23 mouse cellular contexts compared by ENCODE assay signal in genomic region chr16:55190397-55190796, GRCm38 (mm10).
DNase-seq lines count a peak whose midpoint lies in the region; ATAC-seq lines count a peak whose summit lies in the region.
"Had no signal": no experiment of that assay in that cellular context is flagged by ENCODE, and none has a peak within 500 bp of the region (broad histone marks: within the 10 kb centered on the region; RNA-seq: fewer than 3 reads in every experiment).

No protein-coding gene starts in this region.

- DNase-seq in embryo, embryonic 10.5 days (ENCODE audit: low spot score), result peak; percentile 5
- no peak for DNase-seq in embryo, embryonic 10 days (ENCODE audit: low spot score)
- no peak for DNase-seq in hindbrain, embryonic 11.5 days (ENCODE audit: low spot score)
- peak; percentile 32 for DNase-seq in layer of hippocampus, adult 9-11 months
- DNase-seq in layer of hippocampus, adult 9-10 months (ENCODE audit: low spot score), result no peak
- no peak for DNase-seq in retina, embryonic 14.5 days (ENCODE audit: low spot score)
- DNase-seq: adrenal gland, adult 8-10 months; adrenal gland, postnatal 36 days; B cell, adult 2 months; cerebellum, adult 18-20 months; cerebellum, adult 9-11 months; cerebellum, postnatal 36 days; embryo, embryonic 11 days; gastrocnemius, adult 2 months; gastrocnemius, postnatal 25 days had no signal

- H3K9ac ChIP-seq in hindbrain, embryonic 11.5 days (ENCODE audit: low read depth, low read length), result no peak overlapping the region
- H3K9ac ChIP-seq in hindbrain, embryonic 13.5 days, result no peak overlapping the region
- H3K9ac ChIP-seq: embryonic facial prominence, embryonic 15.5 days; heart, embryonic 12.5 days; intestine, embryonic 15.5 days had no signal

- H3K4me3 ChIP-seq in hindbrain, embryonic 11.5 days (ENCODE audit: low read depth, low read length), result no peak overlapping the region
- H3K4me3 ChIP-seq in hindbrain, embryonic 13.5 days, result no peak overlapping the region
- H3K4me3 ChIP-seq: embryonic facial prominence, embryonic 15.5 days; erythroblast, embryonic 14.5 days; gastrocnemius, adult 2 months; heart, embryonic 12.5 days; hindbrain, embryonic 10.5 days; intestine, embryonic 15.5 days had no signal

- no peaks in the 10 kb centered on the region for H3K4me1 ChIP-seq in hindbrain, embryonic 11.5 days (replicated peaks; ENCODE audit: control insufficient read depth, insufficient read depth, low read length)
- no peaks in the 10 kb centered on the region for H3K4me1 ChIP-seq in hindbrain, embryonic 13.5 days (replicated peaks)
- H3K4me1 ChIP-seq: embryonic facial prominence, embryonic 15.5 days; heart, embryonic 12.5 days; hindbrain, embryonic 10.5 days; intestine, embryonic 15.5 days had no signal

- 66% methylated on average over 2 of the region's 2 CpGs for whole genome bisulfite sequencing in hindbrain, embryonic 11.5 days
- 48% methylated on average over 2 of the region's 2 CpGs for WGBS in hindbrain, embryonic 13.5 days

- no peak overlapping the region for H3K4me2 ChIP-seq in hindbrain, embryonic 11.5 days (replicated peaks; ENCODE audit: low read depth, low read length)
- no peak overlapping the region for H3K4me2 ChIP-seq in hindbrain, embryonic 13.5 days
- H3K4me2 ChIP-seq: embryonic facial prominence, embryonic 15.5 days; heart, embryonic 12.5 days; intestine, embryonic 15.5 days had no signal

- peak; percentile 56; the same call in 1 of the 2 replicates for ATAC-seq in hindbrain, embryonic 11.5 days (ENCODE audit: low FRiP score)
- no peak for ATAC-seq in hindbrain, embryonic 13.5 days (ENCODE audit: low FRiP score)
- ATAC-seq: CD4-positive, CD25-positive, alpha-beta regulatory T cell, adult 4 months; intestine, embryonic 15.5 days had no signal

- no peaks in the 10 kb centered on the region for H3K9me3 ChIP-seq in hindbrain, embryonic 11.5 days (ENCODE audit: control insufficient read depth, low read length)
- H3K9me3 ChIP-seq in hindbrain, embryonic 13.5 days, result no peaks in the 10 kb centered on the region
- H3K9me3 ChIP-seq: embryonic facial prominence, embryonic 15.5 days; G1E; heart, embryonic 12.5 days; hindbrain, embryonic 10.5 days; intestine, embryonic 15.5 days had no signal

- H3K27me3 ChIP-seq in hindbrain, embryonic 11.5 days (ENCODE audit: control insufficient read depth, insufficient read depth, low read length), result no peaks in the 10 kb centered on the region
- no peaks in the 10 kb centered on the region for H3K27me3 ChIP-seq in hindbrain, embryonic 13.5 days
- H3K27me3 ChIP-seq: embryonic facial prominence, embryonic 15.5 days; heart, embryonic 12.5 days; intestine, embryonic 15.5 days had no signal

- no peak overlapping the region for H3K27ac ChIP-seq in hindbrain, embryonic 11.5 days (ENCODE audit: low read depth, low read length)
- no peak overlapping the region for H3K27ac ChIP-seq in hindbrain, embryonic 13.5 days
- H3K27ac ChIP-seq: embryonic facial prominence, embryonic 15.5 days; gastrocnemius, adult 2 months; hindbrain, embryonic 10.5 days; intestine, embryonic 15.5 days had no signal

- no peaks in the 10 kb centered on the region for H3K36me3 ChIP-seq in hindbrain, embryonic 11.5 days (ENCODE audit: control insufficient read depth, insufficient read depth, low read length)
- H3K36me3 ChIP-seq in hindbrain, embryonic 13.5 days, result no peaks in the 10 kb centered on the region
- H3K36me3 ChIP-seq: embryonic facial prominence, embryonic 15.5 days; G1E; heart, embryonic 12.5 days; hindbrain, embryonic 10.5 days; intestine, embryonic 15.5 days had no signal

Comparison
In these comparisons a context has a peak if more than half of its experiments do, and no peak if none do; other contexts are left out.
1. DNase-seq: peak in embryo, embryonic 10.5 days (single experiment) and layer of hippocampus, adult 9-11 months (single experiment); none in embryo, embryonic 10 days (single experiment), hindbrain, embryonic 11.5 days (single experiment), layer of hippocampus, adult 9-10 months (single experiment) and retina, embryonic 14.5 days (single experiment).